Mouse (Mus musculus) hindbrain, postnatal 0 days (tissue): ENCODE measurements at regions not wholly inside any gene's neighbourhood (a gene's known extent, or its start where the extent isn't known, plus 50 kb on each side); places are given as distances from the start of the nearest gene placed in this dataset.
A peak's percentile ranks its signal among the peaks of the same experiment; 100 is the strongest.

Experiments used
- ATAC-seq: fragments of 200-750 bp; cut with Nextera tagmentation; 2 replicates; pipeline ENCODE4 v1.8.0; 2017; ENCODE audit warnings: mild to moderate bottlenecking, moderate TSS enrichment, moderate library complexity
- DNase-seq: peaks from one replicate; pipeline ENCODE4 v3.0.0-alpha.2; 2015; ENCODE audit warnings: low spot score
- H3K27ac ChIP-seq: fragments of 300-500 bp; sonication (generic); 2 replicates; pipeline ENCODE4 v1.5.1; 2014; ENCODE audit warnings: mild to moderate bottlenecking
- H3K27me3 ChIP-seq: fragments of 300-500 bp; sonication (generic); 2 replicates; pipeline ENCODE4 v1.6.1; 2014; ENCODE audit warnings: low read length, mixed read lengths; ENCODE audit not compliant: insufficient read depth
- H3K36me3 ChIP-seq: fragments of 300-500 bp; sonication (generic); 2 replicates; pipeline ENCODE4 v1.6.1; 2014; ENCODE audit warnings: low read length, mixed read lengths; ENCODE audit not compliant: insufficient read depth
- H3K4me1 ChIP-seq: fragments of 300-500 bp; sonication (generic); 2 replicates; pipeline ENCODE4 v1.6.1; 2014; ENCODE audit warnings: antibody characterized with exemption, low read length, mixed read lengths; ENCODE audit not compliant: insufficient read depth
- H3K4me2 ChIP-seq: fragments of 300-500 bp; sonication (generic); 2 replicates; pipeline ENCODE4 v1.6.1; 2014; ENCODE audit warnings: low read depth, mild to moderate bottlenecking, low read length, moderate library complexity, mixed read lengths
- H3K4me3 ChIP-seq: fragments of 300-500 bp; sonication (generic); 2 replicates; pipeline ENCODE4 v1.5.1; 2014; ENCODE audit warnings: low read length
- H3K9ac ChIP-seq: fragments of 300-500 bp; sonication (generic); replicated peaks from 2 replicates; pipeline ENCODE4 v1.6.1; 2014; ENCODE audit warnings: mild to moderate bottlenecking, low read length, moderate library complexity, mixed read lengths
- H3K9me3 ChIP-seq: fragments of 300-500 bp; sonication (generic); 2 replicates; pipeline ENCODE4 v1.6.1; 2016; ENCODE audit warnings: low read length, mixed read lengths
- CTCF ChIP-seq: IDR thresholded peaks from 2 replicates; pipeline ENCODE4 v1.5.1; 2016; ENCODE audit warnings: antibody characterized with exemption, control low read depth, low read depth
- WGBS: fragments of 180-500 bp; shearing (Covaris S2); extraction: QIAGEN DNeasy Blood & Tissue Kit; methylation state at CpG from one replicate; pipeline ENCODE4 v1.1.7; 2014; 5-methylcytosine and 5-hydroxymethylcytosine counted together

GRCm38 (mm10) chr8:126157452-126158185 is 140.7 kb upstream of the Slc35f3 start:
- H3K9ac ChIP-seq: no peak overlapping the region
- DNase-seq: peak; percentile 40
- TF ChIP-seq CTCF: peak; percentile 50
- H3K36me3 ChIP-seq: no peaks in the 10 kb centered on the region
- no peaks in the 10 kb centered on the region for H3K9me3 ChIP-seq
- no peak overlapping the region for H3K4me2 ChIP-seq
- WGBS: 57% methylated on average over 8 of the region's 8 CpGs
- H3K4me3 ChIP-seq: no peak overlapping the region
- H3K4me1 ChIP-seq: peaks cover 2% of the 10 kb centered on the region
- H3K27me3 ChIP-seq: no peaks in the 10 kb centered on the region
- no peak overlapping the region for H3K27ac ChIP-seq
- ATAC-seq: no peak

DNA sequence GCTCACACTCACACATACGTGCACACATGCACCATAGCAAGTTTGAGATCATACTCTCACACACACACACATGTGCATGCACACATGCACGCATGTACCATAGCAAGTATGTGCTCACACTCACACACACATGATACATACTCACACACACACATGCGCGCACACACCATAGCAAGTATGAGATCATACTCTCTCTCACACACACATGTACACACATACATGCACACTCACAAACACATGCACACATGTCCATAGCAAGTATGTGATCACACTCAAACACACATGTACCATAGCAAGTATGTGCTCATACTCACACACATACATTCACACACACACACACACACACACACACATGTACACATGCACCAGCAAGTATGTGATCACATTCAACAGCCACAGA is 138.9 kb upstream of the Slc35f3 start:
- Histone ChIP-seq H3K4me3 (no peak overlapping the region), H3K27me3 (no peaks in the 10 kb centered on the region), H3K9me3 (no peaks in the 10 kb centered on the region), H3K36me3 (no peaks in the 10 kb centered on the region), H3K27ac (no peak overlapping the region), H3K9ac (no peak overlapping the region), H3K4me1 (peaks cover 9% of the 10 kb centered on the region), H3K4me2 (no peak overlapping the region)
- WGBS: 97% methylated on average over 4 of the region's 4 CpGs
- no peak for DNase-seq
- no peak for TF ChIP-seq CTCF
- no peak for ATAC-seq

GRCm38 (mm10) chr8:126160356-126160975 is 137.9 kb upstream of the Slc35f3 start:
- H3K27ac ChIP-seq: no peak overlapping the region
- H3K4me3 ChIP-seq: no peak overlapping the region
- H3K9me3 ChIP-seq: no peaks in the 10 kb centered on the region
- TF ChIP-seq CTCF: no peak
- 31% methylated on average over 9 of the region's 9 CpGs for WGBS
- no peaks in the 10 kb centered on the region for H3K27me3 ChIP-seq
- no peak for ATAC-seq
- H3K4me2 ChIP-seq: no peak overlapping the region
- no peak for DNase-seq
- H3K36me3 ChIP-seq: no peaks in the 10 kb centered on the region
- H3K4me1 ChIP-seq: peaks cover 9% of the 10 kb centered on the region
- H3K9ac ChIP-seq: no peak overlapping the region

DNA sequence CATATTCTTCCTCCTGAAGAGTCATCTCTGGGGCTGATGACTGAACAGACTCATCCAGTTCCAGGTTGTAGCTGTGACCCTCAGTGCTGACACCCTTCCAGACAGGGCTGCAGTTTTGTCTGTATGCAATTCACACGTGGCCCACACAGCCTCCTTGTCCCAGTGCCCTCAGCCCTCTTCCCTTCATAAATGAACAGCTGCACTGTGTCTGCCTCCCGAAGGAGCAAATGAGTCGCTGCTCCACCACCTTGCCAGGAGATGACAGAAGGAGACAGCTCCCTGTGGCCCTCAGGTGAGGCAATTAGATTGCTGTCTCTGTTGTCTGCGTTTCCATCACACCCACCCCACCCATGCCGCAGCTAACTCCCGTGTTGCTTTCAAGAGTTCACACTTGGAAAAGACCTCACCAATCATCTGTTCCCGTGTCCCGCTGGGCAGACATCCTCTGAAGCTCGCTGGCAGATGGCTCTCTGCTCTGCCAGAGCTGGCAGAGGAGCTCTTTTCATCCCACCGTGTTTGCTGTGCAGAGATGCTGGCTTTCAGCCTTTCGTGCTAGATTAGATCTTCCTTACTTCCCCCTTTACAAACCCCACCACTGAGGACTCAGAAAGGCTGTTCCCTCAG is 135.5 kb upstream of the Slc35f3 start:
- H3K36me3 ChIP-seq: no peaks in the 10 kb centered on the region

DNA sequence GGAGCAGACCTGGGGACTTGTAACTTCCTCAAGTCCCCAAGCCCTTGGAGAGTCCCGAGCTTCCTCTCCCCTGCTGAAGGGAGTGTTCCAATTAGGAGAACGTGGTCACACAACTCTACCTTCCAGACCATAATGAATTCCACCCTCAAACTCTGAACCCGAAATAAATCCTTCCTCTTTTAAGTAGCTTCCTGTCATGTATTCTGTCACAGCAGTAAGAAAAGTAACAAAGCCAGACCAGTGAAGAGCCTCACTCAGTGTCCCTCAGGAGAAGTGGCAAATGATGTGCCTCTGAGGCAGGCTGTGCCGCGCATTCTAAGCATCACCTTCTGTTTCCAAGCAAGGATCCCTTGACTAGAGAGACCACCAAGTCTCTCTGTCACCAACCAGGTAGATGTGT is 134.4 kb upstream of the Slc35f3 start:
- Histone ChIP-seq H3K4me2 (no peak overlapping the region), H3K27ac (no peak overlapping the region), H3K4me3 (no peak overlapping the region), H3K9me3 (no peaks in the 10 kb centered on the region), H3K27me3 (no peaks in the 10 kb centered on the region), H3K4me1 (peaks cover 16% of the 10 kb centered on the region), H3K36me3 (no peaks in the 10 kb centered on the region), H3K9ac (no peak overlapping the region)
- WGBS: 74% methylated on average over 5 of the region's 5 CpGs
- no peak for DNase-seq
- no peak for ATAC-seq
- no peak for TF ChIP-seq CTCF

More for the DNA sequence above, 135.5 kb upstream of the Slc35f3 start:
- Histone ChIP-seq H3K4me3 (no peak overlapping the region), H3K9me3 (no peaks in the 10 kb centered on the region), H3K27ac (peak overlapping the region; percentile 64), H3K9ac (no peak overlapping the region), H3K4me1 (peaks cover 16% of the 10 kb centered on the region), H3K27me3 (no peaks in the 10 kb centered on the region), H3K4me2 (no peak overlapping the region)
- 19% methylated on average over 11 of the region's 11 CpGs for WGBS
- TF ChIP-seq CTCF: 0 out of 2 replicates have a peak, but pooled peaks have one; percentile 16
- ATAC-seq (peak; percentile 71), DNase-seq (peak; percentile 81)

DNA sequence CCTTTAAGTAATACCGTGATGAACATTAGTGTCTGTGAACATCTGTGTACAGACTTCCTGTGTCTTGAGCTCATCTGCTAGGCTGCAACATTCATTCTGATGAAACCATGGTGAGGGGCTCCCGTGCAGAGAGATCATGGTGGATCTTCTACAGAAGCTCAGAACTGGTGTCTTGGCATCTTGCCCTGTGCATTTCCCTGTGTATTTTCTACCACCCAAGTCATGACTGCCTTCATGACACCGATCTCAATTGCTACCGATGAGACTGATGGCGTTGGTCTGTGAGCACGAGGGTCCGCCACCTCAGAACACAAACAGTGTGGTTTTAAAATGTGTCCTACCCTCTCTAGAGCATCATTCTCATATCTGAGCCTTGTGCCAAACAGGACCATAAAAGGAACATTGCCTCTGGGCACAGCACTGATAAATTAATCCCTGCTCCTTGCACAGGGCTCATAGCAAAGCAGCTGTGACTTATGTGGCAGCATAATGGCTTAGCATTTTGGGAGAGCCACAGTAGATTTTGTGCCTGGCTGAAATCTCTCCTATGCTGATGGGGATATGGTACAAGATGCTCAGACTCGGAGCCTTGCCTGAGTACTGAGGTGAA is 132.8 kb upstream of the Slc35f3 start:
- Histone ChIP-seq H3K9ac (no peak overlapping the region), H3K36me3 (no peaks in the 10 kb centered on the region), H3K27me3 (no peaks in the 10 kb centered on the region), H3K4me1 (peaks cover 16% of the 10 kb centered on the region), H3K27ac (peak overlapping the region; percentile 37), H3K9me3 (no peaks in the 10 kb centered on the region), H3K4me3 (no peak overlapping the region), H3K4me2 (no peak overlapping the region)
- WGBS: 54% methylated on average over 8 of the region's 8 CpGs
- no peak for TF ChIP-seq CTCF
- ATAC-seq (0 out of 2 replicates have a peak, but pooled peaks have one; percentile 33), DNase-seq (peak; percentile 61)
